Mouse (Mus musculus) heart, adult 2 months (tissue): Measurements from ENCODE around the gene Ptges3l.

Source experiments
- CTCF ChIP-seq: fragments of 200-600 bp; IDR thresholded peaks from 2 replicates; pipeline ENCODE4 v1.8.1; 2022; ENCODE audit warnings: antibody characterized with exemption, mild to moderate bottlenecking, moderate library complexity
- EP300 ChIP-seq: fragments of 200-500 bp; IDR thresholded peaks from 2 replicates; pipeline ENCODE4 v1.6.1; 2011; ENCODE audit warnings: low read depth, low read length, control low read depth; ENCODE audit not compliant: insufficient read depth
- POLR2A ChIP-seq: fragments of 200-500 bp; IDR thresholded peaks from 2 replicates; pipeline ENCODE4 v1.6.1; 2011; ENCODE audit warnings: mild to moderate bottlenecking, low read depth, low read length, control low read depth; ENCODE audit not compliant: insufficient read depth

- no peak for TF ChIP-seq CTCF
- TF ChIP-seq POLR2A = no peak
- no peak for TF ChIP-seq EP300
Observed at GRCm38 (mm10) chr11:101462141-101462540, 37.0 kb upstream of the Ptges3l start.
